7 mouse cellular contexts compared by ENCODE assay signal in the genomic region with DNA sequence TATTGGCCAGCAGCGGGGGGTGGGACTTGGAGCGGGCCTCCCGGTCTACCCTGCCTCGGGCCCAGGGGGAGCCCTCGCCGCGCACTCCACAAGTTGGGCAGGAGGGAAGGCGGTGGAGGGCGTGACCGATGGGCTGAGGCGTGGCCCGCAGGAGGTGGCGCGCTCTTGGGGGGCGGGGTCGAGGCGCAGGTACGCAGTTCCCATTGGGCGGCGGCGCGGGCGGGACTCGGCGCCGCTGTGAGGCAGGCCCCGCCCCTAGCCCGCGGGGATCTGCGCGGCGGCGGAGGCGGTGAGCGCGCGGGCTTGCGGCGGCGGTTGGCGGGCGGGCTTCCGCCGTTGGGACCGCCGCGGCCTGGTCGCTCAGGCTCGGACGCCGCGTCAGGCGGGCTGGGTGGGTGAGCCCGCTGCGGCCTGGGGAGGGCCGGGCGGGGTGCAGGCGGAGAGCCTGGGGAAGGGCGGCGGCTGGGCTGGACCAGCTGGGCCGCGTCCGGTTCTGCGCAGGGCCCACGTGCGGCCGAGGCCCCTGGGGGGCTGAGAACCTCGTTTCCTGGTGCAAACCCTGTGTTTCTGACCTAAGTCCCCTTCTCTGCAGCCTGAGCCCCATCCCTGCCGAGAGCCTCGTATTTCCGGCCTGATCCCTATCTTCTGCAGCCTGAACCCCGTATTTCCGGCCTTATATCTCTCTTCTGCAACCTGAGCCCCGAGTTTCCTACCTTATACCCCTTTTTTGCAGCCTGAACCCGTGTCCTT. TPM values are rescaled to one million over a fixed set of nuclear protein-coding genes. Genes with fewer than 3 reads are reported as not detected.
DNase-seq lines count a peak whose midpoint lies in the region; ATAC-seq lines count a peak whose summit lies in the region.

TSS of gene Mum1 (plus strand) at position 19 of the 750 bp plus-strand sequence.

- DNase-seq in adrenal gland, adult 18-20 months (ENCODE audit: low spot score in 2 of 2), result peak; percentile 98
- DNase-seq in embryo, embryonic 10.5 days (ENCODE audit: low spot score), result peak; percentile 100
- DNase-seq in gastrocnemius, postnatal 14 days, result peak; percentile 100
- DNase-seq in left cerebral cortex, postnatal 10 days (ENCODE audit: extremely low spot score in 1 of 2, low spot score in 2 of 2), result peak; percentile 98 to 99
- peak; percentile 94 for DNase-seq in right cerebral cortex, postnatal 4 days

- intact Hi-C loops in gastrocnemius, postnatal 14 days (cut with DNase I; ENCODE audit: low total_unique reads), result no loop called here
- intact Hi-C loops in left cerebral cortex, postnatal 10 days (cut with DNase I), result no loop called here

- peak; percentile 94 for ATAC-seq in inflammation-experienced regulatory T-cells, adult 6 months
- peak; percentile 99 for ATAC-seq in megakaryocyte-erythroid progenitor cell, adult 5-6 weeks (replicated peaks; ENCODE audit: low FRiP score, low TSS enrichment, poor library complexity, severe bottlenecking)

RNA-seq across cellular contexts. Expression of gene Mum1, which starts in this region (rescaled TPM):
- 10 to 100 TPM; 17.4 to 18.4 TPM for total RNA-seq in adrenal gland, adult 18-20 months (2021)
- 10 to 100 TPM; 15.2 to 19.4 TPM for total RNA-seq in gastrocnemius, postnatal 14 days (2021)
- polyA plus RNA-seq in inflammation-experienced regulatory T-cells, adult 6 months (2017; shearing (Covaris generic)), result 10 to 100 TPM; 57.7 to 85.1 (median 67.4) TPM
- total RNA-seq in left cerebral cortex, postnatal 10 days (2021), result 10 to 100 TPM; 43.5 to 45.3 TPM
- 60.8 and 124 TPM in 2 replicates for total RNA-seq in megakaryocyte-erythroid progenitor cell, adult 5-6 weeks (2014; fragmentation: Nextera tagmentation)
- 44.2 and 49.0 TPM in 2 replicates for total RNA-seq in megakaryocyte-erythroid progenitor cell, adult 5-6 weeks (2017)

Comparison
In these comparisons a context has a peak if more than half of its experiments do, and no peak if none do; other contexts are left out.
1. Peak in every context shown above with its lines: DNase-seq and ATAC-seq.